Mouse (Mus musculus) MEL (cell line): ENCODE measurements around the gene Actl6a. TPM values are rescaled to one million over a fixed set of nuclear protein-coding genes. Genes with fewer than 3 reads are reported as not detected.

Experiments used
- DNase-seq: peaks from one replicate; pipeline ENCODE4 v3.0.0; 2011; ENCODE audit warnings: low read depth, low spot score
- H3K27ac ChIP-seq: 2 replicates; pipeline ENCODE4 v1.5.1; 2012; ENCODE audit warnings: low read depth, mild to moderate bottlenecking, control low read depth, low read length, moderate library complexity; ENCODE audit not compliant: control insufficient read depth
- H3K27me3 ChIP-seq, 2 experiments: fragments of 150-350 bp in 1 of 2; sonication (generic) in 1 of 2; 2 replicates each; pipeline ENCODE4 v1.6.1; 2012; ENCODE audit warnings: low read length in 2 of 2, mild to moderate bottlenecking in 2 of 2, improper control_type of control experiment in 1 of 2, moderate library complexity in 1 of 2; ENCODE audit not compliant: insufficient read depth in 2 of 2, control insufficient read depth in 1 of 2
- H3K36me3 ChIP-seq, 2 experiments: 2 replicates each; pipeline ENCODE4 v1.6.1; 2012 to 2014; ENCODE audit warnings: low read length in 2 of 2, improper control_type of control experiment in 1 of 2, inconsistent platforms in 1 of 2, mild to moderate bottlenecking in 1 of 2; ENCODE audit not compliant: insufficient read depth in 2 of 2, control insufficient read depth in 1 of 2
- H3K4me1 ChIP-seq, 2 experiments: fragments of 150-350 bp in 1 of 2; sonication (generic) in 1 of 2; 2 replicates each; pipeline ENCODE4 v1.6.1; 2012; ENCODE audit warnings: low read length in 2 of 2, improper control_type of control experiment in 1 of 2, mild to moderate bottlenecking in 1 of 2; ENCODE audit not compliant: insufficient read depth in 2 of 2, control insufficient read depth in 1 of 2
- H3K4me3 ChIP-seq, 2 experiments: fragments of 150-350 bp in 1 of 2; sonication (generic) in 1 of 2; 2 replicates each; pipeline ENCODE4 v1.5.1; 2012; ENCODE audit warnings: low read depth in 2 of 2, low read length in 2 of 2, mild to moderate bottlenecking in 2 of 2, moderate library complexity in 2 of 2, control low read depth in 1 of 2, improper control_type of control experiment in 1 of 2; ENCODE audit not compliant: control insufficient read depth in 1 of 2, insufficient read depth in 1 of 2
- H3K79me2 ChIP-seq: 2 replicates; pipeline ENCODE4 v1.6.1; 2012; ENCODE audit warnings: mild to moderate bottlenecking, low read length, moderate library complexity; ENCODE audit not compliant: control insufficient read depth, poor library complexity, insufficient read depth
- H3K9ac ChIP-seq: 2 replicates; pipeline ENCODE4 v1.6.1; 2012; ENCODE audit warnings: low read depth, mild to moderate bottlenecking, control low read depth, low read length, moderate library complexity; ENCODE audit not compliant: control insufficient read depth, poor library complexity, severe bottlenecking
- H3K9me3 ChIP-seq: fragments of 150-350 bp; sonication (generic); replicated peaks from 2 replicates; pipeline ENCODE4 v1.6.1; 2012; ENCODE audit warnings: mild to moderate bottlenecking, low read length, improper control_type of control experiment, moderate library complexity; ENCODE audit not compliant: insufficient read depth
- BHLHE40 ChIP-seq: IDR thresholded peaks from 2 replicates; pipeline ENCODE4 v1.6.1; 2012; ENCODE audit warnings: low read depth, mild to moderate bottlenecking, inconsistent platforms, low read length, improper control_type of control experiment, borderline replicate concordance
- CHD1 ChIP-seq: IDR thresholded peaks from 2 replicates; pipeline ENCODE4 v1.6.1; 2012; ENCODE audit warnings: low read depth, mild to moderate bottlenecking, inconsistent platforms, low read length, improper control_type of control experiment
- CHD2 ChIP-seq: IDR thresholded peaks from 2 replicates; pipeline ENCODE4 v1.6.1; 2011; ENCODE audit warnings: low read length, improper control_type of control experiment
- CTCF ChIP-seq, 3 experiments: IDR thresholded peaks in 2 of 3; conservative IDR thresholded peaks in 1 of 3; 2 replicates each; pipeline ENCODE4 v1.5.1; 2011 to 2012; ENCODE audit warnings: low read length in 3 of 3, low read depth in 2 of 3, mild to moderate bottlenecking in 2 of 3, improper control_type of control experiment in 1 of 3, inconsistent platforms in 1 of 3, mixed read lengths in 1 of 3, moderate library complexity in 1 of 3; ENCODE audit not compliant: control insufficient read depth in 1 of 3, insufficient read depth in 1 of 3, poor library complexity in 1 of 3, severe bottlenecking in 1 of 3
- ELF1 ChIP-seq: IDR thresholded peaks from 2 replicates; pipeline ENCODE4 v1.6.1; 2014; ENCODE audit warnings: low read depth, mild to moderate bottlenecking, inconsistent platforms, low read length, improper control_type of control experiment, moderate library complexity
- GABPA ChIP-seq: IDR thresholded peaks from 2 replicates; pipeline ENCODE4 v1.6.1; 2012; ENCODE audit warnings: low read depth, mild to moderate bottlenecking, inconsistent platforms, low read length, improper control_type of control experiment, moderate library complexity
- GATA1 ChIP-seq: IDR thresholded peaks from 2 replicates; pipeline ENCODE4 v1.6.1; 2011; ENCODE audit warnings: low read depth, low read length, improper control_type of control experiment
- HCFC1 ChIP-seq: IDR thresholded peaks from 2 replicates; pipeline ENCODE4 v1.6.1; 2012; ENCODE audit warnings: low read depth, mild to moderate bottlenecking, inconsistent platforms, low read length, improper control_type of control experiment, moderate library complexity
- JUND ChIP-seq: IDR thresholded peaks from 2 replicates; pipeline ENCODE4 v1.6.1; 2011; ENCODE audit warnings: low read depth, mild to moderate bottlenecking, improper control_type of control experiment, low read length
- MAFK ChIP-seq: IDR thresholded peaks from 2 replicates; pipeline ENCODE4 v1.6.1; 2011; ENCODE audit warnings: low read depth, mild to moderate bottlenecking, low read length, improper control_type of control experiment, borderline replicate concordance
- MEF2A ChIP-seq: IDR thresholded peaks from 2 replicates; pipeline ENCODE4 v1.6.1; 2014; ENCODE audit warnings: low read depth, mild to moderate bottlenecking, inconsistent platforms, low read length, improper control_type of control experiment; ENCODE audit not compliant: poor library complexity, insufficient replicate concordance, severe bottlenecking; ENCODE audit errors: extremely low read depth
- MXI1 ChIP-seq: IDR thresholded peaks from 2 replicates; pipeline ENCODE4 v1.6.1; 2011; ENCODE audit warnings: mild to moderate bottlenecking, low read depth, low read length, improper control_type of control experiment
- MYC ChIP-seq: IDR thresholded peaks from 2 replicates; pipeline ENCODE4 v1.6.1; 2011; ENCODE audit warnings: low read depth, mild to moderate bottlenecking, low read length, improper control_type of control experiment, moderate library complexity
- NRF1 ChIP-seq: IDR thresholded peaks from 2 replicates; pipeline ENCODE4 v1.6.1; 2014; ENCODE audit warnings: low read depth, mild to moderate bottlenecking, inconsistent platforms, low read length, improper control_type of control experiment, moderate library complexity; ENCODE audit not compliant: poor library complexity, insufficient read depth, severe bottlenecking
- POLR2AphosphoS2 ChIP-seq: IDR thresholded peaks from 2 replicates; pipeline ENCODE4 v1.6.1; 2011; ENCODE audit warnings: low read length, improper control_type of control experiment
- POLR2AphosphoS5 ChIP-seq: IDR thresholded peaks from 2 replicates; pipeline ENCODE4 v1.6.1; 2012; ENCODE audit warnings: low read depth, borderline replicate concordance, mild to moderate bottlenecking, inconsistent platforms, low read length, moderate library complexity, mixed read lengths
- RAD21 ChIP-seq: IDR thresholded peaks from 2 replicates; pipeline ENCODE4 v1.6.1; 2011; ENCODE audit warnings: mild to moderate bottlenecking, low read depth, low read length, improper control_type of control experiment
- TAL1 ChIP-seq: IDR thresholded peaks from 2 replicates; pipeline ENCODE4 v1.6.1; 2012; ENCODE audit warnings: mild to moderate bottlenecking, inconsistent platforms, low read length, moderate library complexity, mixed read lengths
- TBP ChIP-seq: IDR thresholded peaks from 2 replicates; pipeline ENCODE4 v1.8.0; 2011; ENCODE audit warnings: low read depth, low read length, improper control_type of control experiment
- UBTF ChIP-seq: IDR thresholded peaks from 2 replicates; pipeline ENCODE4 v1.6.1; 2012; ENCODE audit warnings: low read depth, mild to moderate bottlenecking, inconsistent platforms, low read length, improper control_type of control experiment, moderate library complexity, borderline replicate concordance; ENCODE audit not compliant: insufficient read depth
- USF2 ChIP-seq, 2 experiments: IDR thresholded peaks; 2 replicates each; pipeline ENCODE4 v1.6.1; 2011 to 2012; ENCODE audit warnings: improper control_type of control experiment in 2 of 2, low read length in 2 of 2, borderline replicate concordance in 1 of 2, inconsistent platforms in 1 of 2, low read depth in 1 of 2, mild to moderate bottlenecking in 1 of 2; ENCODE audit not compliant: insufficient read depth in 1 of 2
- ZKSCAN1 ChIP-seq: IDR thresholded peaks from 2 replicates; pipeline ENCODE4 v1.6.1; 2012; ENCODE audit warnings: low read depth, mild to moderate bottlenecking, inconsistent platforms, low read length, improper control_type of control experiment, moderate library complexity
- ZMIZ1 ChIP-seq: IDR thresholded peaks from 2 replicates; pipeline ENCODE4 v1.6.1; 2012; ENCODE audit warnings: low read depth, mild to moderate bottlenecking, inconsistent platforms, low read length, improper control_type of control experiment, moderate library complexity
- polyA plus RNA-seq, 2 experiments: library from polyadenylated mRNA; stranded (reverse) in 1 of 2; unstranded in 1 of 2; fragments of >175 nt in 1 of 2; fragments of >200 nt in 1 of 2; gene quantifications; 2 replicates each; pipeline versions ENCODE4 v1.2.1 to v1.2.4; 2012; ENCODE audit warnings: low replicate concordance in 2 of 2, low read depth in 1 of 2; ENCODE audit not compliant: insufficient read length in 2 of 2, insufficient read depth in 1 of 2, missing spikeins in 1 of 2
- total RNA-seq: library from RNA; depleted of rRNA; stranded (reverse); fragments of 300-350 nt; gene quantifications from 2 replicates; pipeline ENCODE4 v1.2.3, GENCODE M21; 2012

Gene Actl6a
- total and polyA plus RNA-seq, 3 experiments: 129 to 175 TPM; not detected in 1

- TF ChIP-seq CHD1 (no peak), MAFK (peak; percentile 62; the same call in 1 of the 2 replicates), CHD2 (no peak)
These were observed 49.6 kb upstream of the Actl6a start (continued) for GRCm38 (mm10) chr3:32656398-32656994.

- Histone ChIP-seq H3K9me3 (no peaks in the 10 kb centered on the region), H3K4me3 (no peak overlapping the region), H3K27ac (no peak overlapping the region), H3K9ac (no peak overlapping the region), H3K27me3 (no peaks in the 10 kb centered on the region), H3K79me2 (no peaks in the 10 kb centered on the region), H3K36me3 (peaks cover 0 to 41% of the 10 kb centered on the region in 2 experiments; a peak in 2 of 4 replicates), H3K4me1 (peaks cover 36 to 48% of the 10 kb centered on the region in 2 experiments)
- no peak for TF ChIP-seq TAL1
- TF ChIP-seq POLR2AphosphoS5: no peak
- TF ChIP-seq MAFK: no peak
- no peak for TF ChIP-seq ZMIZ1
- TF ChIP-seq NRF1: no peak
- TF ChIP-seq BHLHE40: no peak
- no peak for TF ChIP-seq JUND
- no peak for TF ChIP-seq GABPA
- TF ChIP-seq HCFC1: no peak
- no peak for TF ChIP-seq UBTF
- TF ChIP-seq MXI1: no peak
- no peak for TF ChIP-seq RAD21
- TF ChIP-seq MYC: no peak
- no peak for DNase-seq
These were observed 47.7 kb upstream of the Actl6a start for GRCm38 (mm10) chr3:32658401-32658800.

GRCm38 (mm10) chr3:32658821-32659220 is 47.3 kb upstream of the Actl6a start:
- H3K79me2 ChIP-seq: no peaks in the 10 kb centered on the region
- H3K36me3 ChIP-seq: peaks cover 0 to 38% of the 10 kb centered on the region in 2 experiments; a peak in 2 of 4 replicates
- no peak overlapping the region for H3K4me3 ChIP-seq
- no peaks in the 10 kb centered on the region for H3K9me3 ChIP-seq
- no peak for DNase-seq
- no peak for TF ChIP-seq USF2 (IDR thresholded peaks at IDR 0.05; ENCODE audit: borderline replicate concordance in 1 of 2, insufficient read depth in 1 of 2, low read depth in 1 of 2, low read length in 2 of 2)
- TF ChIP-seq POLR2AphosphoS2: no peak
- TF ChIP-seq MEF2A: no peak
- no peak for TF ChIP-seq TAL1
- no peak for TF ChIP-seq TBP
- TF ChIP-seq MYC: no peak
- TF ChIP-seq MXI1: no peak
- TF ChIP-seq ZMIZ1: no peak
- TF ChIP-seq NRF1: no peak
- no peak for TF ChIP-seq ELF1
- no peak for TF ChIP-seq CHD2
- no peak for TF ChIP-seq CTCF (IDR thresholded peaks at IDR 0.05 in 2 of 3, conservative IDR thresholded peaks at IDR 0.05 in 1 of 3; ENCODE audit: control insufficient read depth in 1 of 3, insufficient read depth in 1 of 3, low read depth in 2 of 3, low read length in 3 of 3, poor library complexity in 1 of 3, severe bottlenecking in 1 of 3)
- TF ChIP-seq ZKSCAN1: no peak
- TF ChIP-seq GATA1: no peak
- no peaks in the 10 kb centered on the region for H3K27me3 ChIP-seq
- peaks cover 33 to 46% of the 10 kb centered on the region in 2 experiments for H3K4me1 ChIP-seq
- no peak overlapping the region for H3K9ac ChIP-seq
- no peak overlapping the region for H3K27ac ChIP-seq
